In genomic region chr5:37257243-37257642, GRCm38 (mm10) we compare ENCODE assay signal across 9 mouse cellular contexts. TPM values are rescaled to one million over a fixed set of nuclear protein-coding genes. Genes with fewer than 3 reads are reported as not detected.
DNase-seq lines count a peak whose midpoint lies in the region; ATAC-seq and TF ChIP-seq lines count a peak whose summit lies in the region.
"Had no signal": no experiment of that assay in that cellular context is flagged by ENCODE, and none has a peak within 500 bp of the region (broad histone marks: within the 10 kb centered on the region; RNA-seq: fewer than 3 reads in every experiment).

No protein-coding gene starts in this region.

- H3K4me1 ChIP-seq in forebrain, embryonic 11.5 days (replicated peaks; ENCODE audit: control insufficient read depth, insufficient read depth, low read length) = no peaks in the 10 kb centered on the region
- peaks cover 77% of the 10 kb centered on the region for H3K4me1 ChIP-seq in forebrain, embryonic 13.5 days
- H3K4me1 ChIP-seq in lung, embryonic 14.5 days (ENCODE audit: insufficient read depth) = no peaks in the 10 kb centered on the region
- no peaks in the 10 kb centered on the region for H3K4me1 ChIP-seq in limb, embryonic 11.5 days (ENCODE audit: control insufficient read depth, insufficient read depth, low read length)

- H3K9me3 ChIP-seq in forebrain, embryonic 11.5 days (ENCODE audit: control insufficient read depth, low read length) = no peaks in the 10 kb centered on the region
- no peaks in the 10 kb centered on the region for H3K9me3 ChIP-seq in forebrain, embryonic 13.5 days (replicated peaks)
- H3K9me3 ChIP-seq in lung, embryonic 14.5 days (ENCODE audit: low read depth, low read length) = no peaks in the 10 kb centered on the region
- H3K9me3 ChIP-seq in limb, embryonic 11.5 days (ENCODE audit: control insufficient read depth, low read length) = no peaks in the 10 kb centered on the region

- no peak for ATAC-seq in forebrain, embryonic 11.5 days (replicated peaks; ENCODE audit: low FRiP score)
- no peak for ATAC-seq in forebrain, embryonic 13.5 days
- ATAC-seq in lung, embryonic 14.5 days (ENCODE audit: insufficient read depth) = no peak
- ATAC-seq in limb, embryonic 11.5 days (ENCODE audit: insufficient number of reproducible peaks, low FRiP score, low TSS enrichment, low read depth) = no peak

- no peak overlapping the region for H3K4me3 ChIP-seq in forebrain, embryonic 11.5 days (ENCODE audit: low read depth, low read length)
- H3K4me3 ChIP-seq in forebrain, embryonic 13.5 days = no peak overlapping the region
- no peak overlapping the region for H3K4me3 ChIP-seq in lung, embryonic 14.5 days (ENCODE audit: low read depth, low read length)
- no peak overlapping the region for H3K4me3 ChIP-seq in limb, embryonic 11.5 days (ENCODE audit: low read depth, low read length)

- no peak for TF ChIP-seq CTCF in lung, embryonic 14.5 days (IDR thresholded peaks at IDR 0.05; ENCODE audit: low read depth)

- no peak overlapping the region for H3K27ac ChIP-seq in forebrain, embryonic 11.5 days (ENCODE audit: low read depth, low read length)
- H3K27ac ChIP-seq in forebrain, embryonic 13.5 days = no peak overlapping the region
- no peak overlapping the region for H3K27ac ChIP-seq in lung, embryonic 14.5 days (ENCODE audit: low read depth)
- H3K27ac ChIP-seq in limb, embryonic 11.5 days (replicated peaks; ENCODE audit: low read depth, low read length) = no peak overlapping the region
- H3K27ac ChIP-seq: macrophage had no signal

- H3K27me3 ChIP-seq in forebrain, embryonic 11.5 days (ENCODE audit: control insufficient read depth, insufficient read depth, low read length) = no peaks in the 10 kb centered on the region
- no peaks in the 10 kb centered on the region for H3K27me3 ChIP-seq in forebrain, embryonic 13.5 days
- no peaks in the 10 kb centered on the region for H3K27me3 ChIP-seq in lung, embryonic 14.5 days (ENCODE audit: insufficient read depth, low read length)
- no peaks in the 10 kb centered on the region for H3K27me3 ChIP-seq in limb, embryonic 11.5 days (ENCODE audit: control insufficient read depth, insufficient read depth, low read length)

- H3K4me2 ChIP-seq in forebrain, embryonic 11.5 days (ENCODE audit: low read depth, low read length, severe bottlenecking) = no peak overlapping the region
- H3K4me2 ChIP-seq in forebrain, embryonic 13.5 days = no peak overlapping the region
- H3K4me2 ChIP-seq in lung, embryonic 14.5 days = no peak overlapping the region
- no peak overlapping the region for H3K4me2 ChIP-seq in limb, embryonic 11.5 days (ENCODE audit: low read depth, severe bottlenecking)

- peak; percentile 62 for DNase-seq in forebrain, embryonic 11.5 days (ENCODE audit: low spot score)
- peak; percentile 80 for DNase-seq in lung, embryonic 14.5 days
- no peak for DNase-seq in lung, postnatal 25 days (ENCODE audit: low spot score)
- DNase-seq in adrenal gland, postnatal 10 days = peak; percentile 77
- peak; percentile 82 for DNase-seq in limb, embryonic 11.5 days (ENCODE audit: low spot score)
- no peak for DNase-seq in layer of hippocampus, adult 9-10 months (ENCODE audit: low spot score)
- DNase-seq in left cerebral cortex, adult 8-10 months (ENCODE audit: low spot score in 2 of 2) = no peak

- H3K9ac ChIP-seq in forebrain, embryonic 11.5 days (ENCODE audit: low read length) = no peak overlapping the region
- H3K9ac ChIP-seq in forebrain, embryonic 13.5 days = no peak overlapping the region
- H3K9ac ChIP-seq in lung, embryonic 14.5 days = no peak overlapping the region
- no peak overlapping the region for H3K9ac ChIP-seq in limb, embryonic 11.5 days (ENCODE audit: low read length)

- WGBS in forebrain, embryonic 11.5 days = 73% methylated on average over 5 of the region's 5 CpGs
- 53% methylated on average over 5 of the region's 5 CpGs for WGBS in forebrain, embryonic 13.5 days
- WGBS in lung, embryonic 14.5 days = 49% methylated on average over 5 of the region's 5 CpGs
- 47% methylated on average over 5 of the region's 5 CpGs for WGBS in limb, embryonic 11.5 days

- no peaks in the 10 kb centered on the region; the same call in 1 of the 2 replicates for H3K36me3 ChIP-seq in forebrain, embryonic 11.5 days (ENCODE audit: control insufficient read depth, insufficient read depth, low read length)
- peaks cover 13% of the 10 kb centered on the region; the same call in 1 of the 2 replicates for H3K36me3 ChIP-seq in forebrain, embryonic 13.5 days (ENCODE audit: poor library complexity, severe bottlenecking)
- H3K36me3 ChIP-seq in lung, embryonic 14.5 days (ENCODE audit: insufficient read depth) = no peaks in the 10 kb centered on the region
- no peaks in the 10 kb centered on the region for H3K36me3 ChIP-seq in limb, embryonic 11.5 days (ENCODE audit: control insufficient read depth, insufficient read depth, low read length)

RNA-seq across cellular contexts. Expression of gene Crmp1, which starts 15.5 kb away (rescaled TPM):
- 241 and 272 TPM in 2 replicates for polyA plus RNA-seq in forebrain, embryonic 11.5 days (2014; fragmentation: Nextera tagmentation; extraction: Ambion mirVana)
- 474 and 511 TPM in 2 replicates for polyA plus RNA-seq in forebrain, embryonic 13.5 days (2015; fragmentation: Nextera tagmentation; extraction: Ambion mirVana)
- 14.5 and 15.6 TPM in 2 replicates for polyA plus RNA-seq in lung, embryonic 14.5 days (2014; fragmentation: Nextera tagmentation; extraction: Ambion mirVana)
- total RNA-seq in adrenal gland, postnatal 10 days (2021) = 10 to 100 TPM; 11.1 to 19.5 TPM
- 36.6 and 37.1 TPM in 2 replicates for polyA plus RNA-seq in limb, embryonic 11.5 days (2014; fragmentation: Nextera tagmentation; extraction: Ambion mirVana)
- 100 to 1,000 TPM; 162 to 174 (median 169) TPM for total RNA-seq in left cerebral cortex, adult 8-10 months (2022)
- polyA plus RNA-seq: macrophage had no signal

Comparison
In these comparisons a context has a peak if more than half of its experiments do, and no peak if none do; other contexts are left out.
1. DNase-seq: peak in forebrain, embryonic 11.5 days (single experiment), lung, embryonic 14.5 days (single experiment), adrenal gland, postnatal 10 days (single experiment) and limb, embryonic 11.5 days (single experiment); none in lung, postnatal 25 days (single experiment), layer of hippocampus, adult 9-10 months (single experiment) and left cerebral cortex, adult 8-10 months (0 of 2).